Mouse (Mus musculus) brain, embryonic 14.5 days (tissue): ENCODE results near the gene BC029722.
A peak's percentile ranks its signal among the peaks of the same experiment; 100 is the strongest.

Source experiments
- CTCF ChIP-seq: fragments of 200-500 bp; IDR thresholded peaks from 2 replicates; pipeline ENCODE4 v1.5.1; 2012; ENCODE audit warnings: inconsistent platforms, mild to moderate bottlenecking, moderate library complexity, borderline replicate concordance; ENCODE audit not compliant: insufficient read depth, insufficient read length; ENCODE audit errors: extremely low read depth
- POLR2A ChIP-seq: fragments of 200-500 bp; IDR thresholded peaks from 2 replicates; pipeline ENCODE4 v1.6.1; 2012; ENCODE audit warnings: mild to moderate bottlenecking, inconsistent platforms, borderline replicate concordance; ENCODE audit not compliant: poor library complexity, insufficient read depth, insufficient read length, severe bottlenecking; ENCODE audit errors: extremely low read depth

DNA sequence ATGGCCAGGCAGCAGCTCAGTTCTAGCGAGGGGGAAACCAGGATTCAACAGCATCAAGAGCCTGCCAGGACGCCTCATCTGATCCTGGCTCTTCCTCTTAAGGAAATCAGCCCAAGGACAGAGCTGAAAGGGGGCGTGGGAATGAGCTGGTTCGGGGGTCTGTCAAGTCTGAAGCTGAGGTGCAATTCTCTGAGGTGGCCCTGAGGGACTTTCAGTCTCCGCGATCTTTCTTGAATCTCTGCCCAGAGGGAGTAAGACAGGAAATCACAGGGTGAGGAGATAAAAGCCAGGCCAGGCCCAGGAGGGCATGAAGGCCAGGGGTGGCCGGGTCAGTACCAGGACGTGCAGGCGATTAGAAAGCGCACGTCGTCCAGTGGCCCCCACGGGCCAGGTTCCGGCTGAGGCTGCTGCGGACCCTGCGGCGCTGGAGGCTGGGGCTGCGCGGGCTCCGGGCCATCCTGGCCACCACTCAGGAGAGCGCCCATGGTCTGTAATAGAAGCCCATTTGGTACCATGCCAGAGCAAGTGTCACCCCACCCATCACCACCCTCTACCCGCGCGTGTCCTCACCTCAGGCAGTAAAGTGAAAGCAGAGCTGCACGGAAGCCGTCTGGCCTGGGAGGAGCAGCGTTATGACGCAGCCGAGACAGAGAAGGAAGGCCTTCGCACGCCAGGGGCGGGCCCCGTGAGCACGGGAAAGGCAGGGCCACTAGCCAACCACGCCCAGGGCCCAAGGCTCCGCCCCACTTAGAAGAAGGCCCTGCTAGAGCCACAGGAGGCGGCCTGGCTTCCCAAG lies 432 bp downstream of the BC029722 start:
- TF ChIP-seq CTCF (no peak), POLR2A (0 out of 2 replicates have a peak, but pooled peaks have one; percentile 9)
